Mouse (Mus musculus) midbrain, embryonic 16.5 days (tissue): ENCODE results near the gene Pnn. TPM values are rescaled to one million over a fixed set of nuclear protein-coding genes. Genes with fewer than 3 reads are reported as not detected.

Experiments
- ATAC-seq: fragments of 200-750 bp; cut with Nextera tagmentation; 2 replicates; pipeline ENCODE4 v1.8.0; 2017; ENCODE audit warnings: moderate TSS enrichment
- H3K27ac ChIP-seq: fragments of 300-500 bp; sonication (generic); 2 replicates; pipeline ENCODE4 v1.5.1; 2014; ENCODE audit warnings: mild to moderate bottlenecking, low read length, mixed read lengths
- H3K27me3 ChIP-seq: fragments of 300-500 bp; sonication (generic); 2 replicates; pipeline ENCODE4 v1.6.1; 2014; ENCODE audit warnings: low read depth, low read length, mixed read lengths; ENCODE audit not compliant: control insufficient read depth, insufficient read depth
- H3K36me3 ChIP-seq: fragments of 300-500 bp; sonication (generic); 2 replicates; pipeline ENCODE4 v1.6.1; 2014; ENCODE audit warnings: mild to moderate bottlenecking, low read length, moderate library complexity, mixed read lengths; ENCODE audit not compliant: control insufficient read depth, insufficient read depth
- H3K4me1 ChIP-seq: fragments of 300-500 bp; sonication (generic); 2 replicates; pipeline ENCODE4 v1.6.1; 2014; ENCODE audit warnings: mild to moderate bottlenecking, low read length, mixed read lengths; ENCODE audit not compliant: control insufficient read depth, insufficient read depth
- H3K4me2 ChIP-seq: fragments of 300-500 bp; sonication (generic); 2 replicates; pipeline ENCODE4 v1.6.1; 2014; ENCODE audit warnings: mild to moderate bottlenecking, low read length, mixed read lengths
- H3K4me3 ChIP-seq: fragments of 300-500 bp; sonication (generic); 2 replicates; pipeline ENCODE4 v1.5.1; 2014; ENCODE audit warnings: low read depth, mild to moderate bottlenecking, low read length, moderate library complexity, mixed read lengths
- H3K9ac ChIP-seq: fragments of 300-500 bp; sonication (generic); 2 replicates; pipeline ENCODE4 v1.6.1; 2014; ENCODE audit warnings: low read depth, low read length, mixed read lengths
- H3K9me3 ChIP-seq: fragments of 300-500 bp; sonication (generic); replicated peaks from 2 replicates; pipeline ENCODE4 v1.6.1; 2014; ENCODE audit warnings: mild to moderate bottlenecking, low read length, mixed read lengths; ENCODE audit not compliant: control insufficient read depth, poor library complexity, severe bottlenecking
- WGBS: fragments of 180-500 bp; shearing (Covaris S2); extraction: QIAGEN DNeasy Blood & Tissue Kit; methylation state at CpG from one replicate; pipeline ENCODE4 v1.1.7; 2014; 5-methylcytosine and 5-hydroxymethylcytosine counted together
- polyA plus RNA-seq: library from polyadenylated mRNA; unstranded; fragments of >200 nt; fragmentation: Nextera tagmentation; extraction: Ambion mirVana; gene quantifications from 2 replicates; pipeline ENCODE4 v1.2.1, GENCODE M21; 2015

Gene Pnn
- polyA plus RNA-seq, 1 experiment from 2014 or later, result 85.6 TPM

GRCm38 (mm10) chr12:59086171-59086570 is 19.5 kb downstream of the Pnn start:
- Histone ChIP-seq H3K4me3 (no peak overlapping the region), H3K9ac (no peak overlapping the region), H3K36me3 (no peaks in the 10 kb centered on the region), H3K4me1 (no peaks in the 10 kb centered on the region), H3K4me2 (no peak overlapping the region), H3K9me3 (no peaks in the 10 kb centered on the region), H3K27me3 (no peaks in the 10 kb centered on the region), H3K27ac (no peak overlapping the region)
- ATAC-seq, result no peak
- 87% methylated on average over 5 of the region's 5 CpGs for WGBS

- 71% methylated on average over 2 of the region's 2 CpGs for WGBS
- Histone ChIP-seq H3K4me1 (no peaks in the 10 kb centered on the region), H3K27me3 (no peaks in the 10 kb centered on the region), H3K36me3 (no peaks in the 10 kb centered on the region), H3K27ac (no peak overlapping the region), H3K4me3 (no peak overlapping the region), H3K9me3 (no peaks in the 10 kb centered on the region), H3K9ac (no peak overlapping the region), H3K4me2 (no peak overlapping the region)
- ATAC-seq, result no peak
These were observed 26.9 kb downstream of the Pnn start for GRCm38 (mm10) chr12:59093543-59093942.

GRCm38 (mm10) chr12:59095104-59096025 is 28.7 kb downstream of the Pnn start, which contains the start of gene Mia2:
Mia2 (plus strand) TSS chr12:59095799.
- H3K4me3 ChIP-seq, result no peak within 1 kb of the TSS
- H3K4me1 ChIP-seq, result no peaks in the 10 kb centered on the region
- no peak within 1 kb of the TSS for H3K4me2 ChIP-seq
- H3K27ac ChIP-seq, result no peak within 1 kb of the TSS
- H3K36me3 ChIP-seq, result no peaks in the 10 kb centered on the region
- H3K9ac ChIP-seq, result no peak within 1 kb of the TSS
- H3K9me3 ChIP-seq, result no peaks in the 10 kb centered on the region
- no peaks in the 10 kb centered on the region for H3K27me3 ChIP-seq
- WGBS, result 87% methylated on average over 19 of the region's 19 CpGs
- no peak for ATAC-seq

GRCm38 (mm10) chr12:59104771-59105170 is 38.1 kb downstream of the Pnn start:
- 69% methylated on average over 5 of the region's 5 CpGs for WGBS
- no peak overlapping the region for H3K27ac ChIP-seq
- H3K9me3 ChIP-seq, result no peaks in the 10 kb centered on the region
- ATAC-seq, result no peak
- no peaks in the 10 kb centered on the region for H3K4me1 ChIP-seq
- no peaks in the 10 kb centered on the region for H3K27me3 ChIP-seq
- H3K36me3 ChIP-seq, result no peaks in the 10 kb centered on the region
- H3K9ac ChIP-seq, result no peak overlapping the region
- no peak overlapping the region for H3K4me2 ChIP-seq
- no peak overlapping the region for H3K4me3 ChIP-seq

- Histone ChIP-seq H3K4me2 (no peak overlapping the region), H3K4me3 (no peak overlapping the region), H3K9ac (no peak overlapping the region), H3K36me3 (no peaks in the 10 kb centered on the region), H3K4me1 (no peaks in the 10 kb centered on the region), H3K9me3 (no peaks in the 10 kb centered on the region), H3K27me3 (no peaks in the 10 kb centered on the region), H3K27ac (no peak overlapping the region)
- 86% methylated on average over 6 of the region's 6 CpGs for WGBS
- no peak for ATAC-seq
These were observed 39.2 kb downstream of the Pnn start for GRCm38 (mm10) chr12:59105914-59106313.

GRCm38 (mm10) chr12:59106491-59106890 is 39.8 kb downstream of the Pnn start:
- Histone ChIP-seq H3K9ac (no peak overlapping the region), H3K9me3 (no peaks in the 10 kb centered on the region), H3K27me3 (no peaks in the 10 kb centered on the region), H3K27ac (no peak overlapping the region), H3K36me3 (no peaks in the 10 kb centered on the region), H3K4me1 (no peaks in the 10 kb centered on the region), H3K4me2 (no peak overlapping the region), H3K4me3 (no peak overlapping the region)
- ATAC-seq, result no peak
- WGBS, result 88% methylated on average over 5 of the region's 5 CpGs

GRCm38 (mm10) chr12:59107926-59108325 is 41.2 kb downstream of the Pnn start:
- no peaks in the 10 kb centered on the region for H3K9me3 ChIP-seq
- H3K27me3 ChIP-seq, result no peaks in the 10 kb centered on the region
- no peaks in the 10 kb centered on the region for H3K4me1 ChIP-seq
- H3K9ac ChIP-seq, result no peak overlapping the region
- H3K4me3 ChIP-seq, result no peak overlapping the region
- no peak for ATAC-seq
- WGBS, result 90% methylated on average over 4 of the region's 4 CpGs
- H3K4me2 ChIP-seq, result no peak overlapping the region
- H3K36me3 ChIP-seq, result no peaks in the 10 kb centered on the region
- no peak overlapping the region for H3K27ac ChIP-seq

GRCm38 (mm10) chr12:59117184-59117583 is 50.5 kb downstream of the Pnn start:
- no peak for ATAC-seq
- Histone ChIP-seq H3K4me1 (no peaks in the 10 kb centered on the region), H3K9ac (no peak overlapping the region), H3K27ac (no peak overlapping the region), H3K27me3 (no peaks in the 10 kb centered on the region), H3K4me3 (no peak overlapping the region), H3K4me2 (no peak overlapping the region), H3K9me3 (no peaks in the 10 kb centered on the region), H3K36me3 (no peaks in the 10 kb centered on the region)
- 88% methylated on average over 3 of the region's 3 CpGs for WGBS
